Mouse (Mus musculus): ENCODE results near the gene Pih1d3.
A peak's percentile ranks its signal among the peaks of the same experiment; 100 is the strongest.

Pih1d3 gene

GRCm38 (mm10) chr1:31222564-31222963 lies at the start of gene Pih1d3, which contains the start of gene 4931428L18Rik:
Gene Pih1d3, plus strand, starts transcription at chr1:31222838.
Gene 4931428L18Rik, minus strand, starts transcription at chr1:31222684.
- DNase-seq (ENCODE audit: low read depth, low spot score) = no peak

- DNase-seq (ENCODE audit: low read depth, low spot score) = no peak
These were observed 47.2 kb upstream of the Pih1d3 start for GRCm38 (mm10) chr1:31175401-31175800.

- DNase-seq (ENCODE audit: low read depth, low spot score) = no peak
These were observed 46.5 kb upstream of the Pih1d3 start, which contains the start of gene Lgsn for GRCm38 (mm10) chr1:31176101-31176500. Gene Lgsn, plus strand, starts transcription at chr1:31176401.

GRCm38 (mm10) chr1:31178264-31178663 lies 44.4 kb upstream of the Pih1d3 start:
- DNase-seq (ENCODE audit: low read depth, low spot score) = no peak

- DNase-seq (ENCODE audit: low read depth, low spot score) = no peak
These were observed 32.3 kb upstream of the Pih1d3 start for GRCm38 (mm10) chr1:31190237-31190866.

GRCm38 (mm10) chr1:31195633-31196032 lies 27.0 kb upstream of the Pih1d3 start:
- DNase-seq (ENCODE audit: low read depth, low spot score) = no peak

- no peak for DNase-seq (ENCODE audit: low read depth, low spot score)
These were observed 25.7 kb upstream of the Pih1d3 start for GRCm38 (mm10) chr1:31196959-31197358.

GRCm38 (mm10) chr1:31203771-31204170 lies 18.9 kb upstream of the Pih1d3 start:
- DNase-seq (ENCODE audit: low read depth, low spot score) = no peak

GRCm38 (mm10) chr1:31205346-31205745 lies 17.3 kb upstream of the Pih1d3 start:
- DNase-seq (ENCODE audit: low read depth, low spot score) = no peak

GRCm38 (mm10) chr1:31205770-31206169 lies 16.9 kb upstream of the Pih1d3 start:
- no peak for DNase-seq (ENCODE audit: low read depth, low spot score)

GRCm38 (mm10) chr1:31210144-31210543 lies 12.5 kb upstream of the Pih1d3 start:
- DNase-seq (ENCODE audit: low read depth, low spot score) = peak; percentile 8

GRCm38 (mm10) chr1:31214831-31215230 lies 7.8 kb upstream of the Pih1d3 start:
- DNase-seq (ENCODE audit: low read depth, low spot score) = no peak

GRCm38 (mm10) chr1:31220599-31221250 lies 1.9 kb upstream of the Pih1d3 start:
- no peak for DNase-seq (ENCODE audit: low read depth, low spot score)

GRCm38 (mm10) chr1:31233319-31234036 lies 10.8 kb downstream of the Pih1d3 start:
- no peak for DNase-seq (ENCODE audit: low read depth, low spot score)

- no peak for DNase-seq (ENCODE audit: low read depth, low spot score)
These were observed 37.7 kb downstream of the Pih1d3 start for GRCm38 (mm10) chr1:31260218-31260923.
